Mouse (Mus musculus) hindbrain, postnatal 0 days (tissue): ENCODE measurements around the gene Zdhhc3. TPM values are rescaled to one million over a fixed set of nuclear protein-coding genes. Genes with fewer than 3 reads are reported as not detected.
A peak's percentile ranks its signal among the peaks of the same experiment; 100 is the strongest.

Experiments
- ATAC-seq: fragments of 200-750 bp; cut with Nextera tagmentation; 2 replicates; pipeline ENCODE4 v1.8.0; 2017; ENCODE audit warnings: mild to moderate bottlenecking, moderate TSS enrichment, moderate library complexity
- DNase-seq: peaks from one replicate; pipeline ENCODE4 v3.0.0-alpha.2; 2015; ENCODE audit warnings: low spot score
- H3K27ac ChIP-seq: fragments of 300-500 bp; sonication (generic); 2 replicates; pipeline ENCODE4 v1.5.1; 2014; ENCODE audit warnings: mild to moderate bottlenecking
- H3K27me3 ChIP-seq: fragments of 300-500 bp; sonication (generic); 2 replicates; pipeline ENCODE4 v1.6.1; 2014; ENCODE audit warnings: low read length, mixed read lengths; ENCODE audit not compliant: insufficient read depth
- H3K36me3 ChIP-seq: fragments of 300-500 bp; sonication (generic); 2 replicates; pipeline ENCODE4 v1.6.1; 2014; ENCODE audit warnings: low read length, mixed read lengths; ENCODE audit not compliant: insufficient read depth
- H3K4me1 ChIP-seq: fragments of 300-500 bp; sonication (generic); 2 replicates; pipeline ENCODE4 v1.6.1; 2014; ENCODE audit warnings: antibody characterized with exemption, low read length, mixed read lengths; ENCODE audit not compliant: insufficient read depth
- H3K4me2 ChIP-seq: fragments of 300-500 bp; sonication (generic); 2 replicates; pipeline ENCODE4 v1.6.1; 2014; ENCODE audit warnings: low read depth, mild to moderate bottlenecking, low read length, moderate library complexity, mixed read lengths
- H3K4me3 ChIP-seq: fragments of 300-500 bp; sonication (generic); 2 replicates; pipeline ENCODE4 v1.5.1; 2014; ENCODE audit warnings: low read length
- H3K9ac ChIP-seq: fragments of 300-500 bp; sonication (generic); replicated peaks from 2 replicates; pipeline ENCODE4 v1.6.1; 2014; ENCODE audit warnings: mild to moderate bottlenecking, low read length, moderate library complexity, mixed read lengths
- H3K9me3 ChIP-seq: fragments of 300-500 bp; sonication (generic); 2 replicates; pipeline ENCODE4 v1.6.1; 2016; ENCODE audit warnings: low read length, mixed read lengths
- CTCF ChIP-seq: IDR thresholded peaks from 2 replicates; pipeline ENCODE4 v1.5.1; 2016; ENCODE audit warnings: antibody characterized with exemption, control low read depth, low read depth
- WGBS: fragments of 180-500 bp; shearing (Covaris S2); extraction: QIAGEN DNeasy Blood & Tissue Kit; methylation state at CpG from one replicate; pipeline ENCODE4 v1.1.7; 2014; 5-methylcytosine and 5-hydroxymethylcytosine counted together
- polyA plus RNA-seq: library from polyadenylated mRNA; unstranded; fragments of >200 nt; fragmentation: Nextera tagmentation; extraction: Ambion mirVana; gene quantifications from 2 replicates; pipeline ENCODE4 v1.2.1, GENCODE M21; 2015
- total RNA-seq: library from RNA; depleted of rRNA; stranded (reverse); fragments of >200 nt; gene quantifications from 2 replicates; pipeline ENCODE4 v1.2.3, GENCODE M21; 2014; rRNA removed

Zdhhc3 gene
- total and polyA plus RNA-seq, 2 experiments from 2014 or later = 82.9 to 83.4 TPM

DNA sequence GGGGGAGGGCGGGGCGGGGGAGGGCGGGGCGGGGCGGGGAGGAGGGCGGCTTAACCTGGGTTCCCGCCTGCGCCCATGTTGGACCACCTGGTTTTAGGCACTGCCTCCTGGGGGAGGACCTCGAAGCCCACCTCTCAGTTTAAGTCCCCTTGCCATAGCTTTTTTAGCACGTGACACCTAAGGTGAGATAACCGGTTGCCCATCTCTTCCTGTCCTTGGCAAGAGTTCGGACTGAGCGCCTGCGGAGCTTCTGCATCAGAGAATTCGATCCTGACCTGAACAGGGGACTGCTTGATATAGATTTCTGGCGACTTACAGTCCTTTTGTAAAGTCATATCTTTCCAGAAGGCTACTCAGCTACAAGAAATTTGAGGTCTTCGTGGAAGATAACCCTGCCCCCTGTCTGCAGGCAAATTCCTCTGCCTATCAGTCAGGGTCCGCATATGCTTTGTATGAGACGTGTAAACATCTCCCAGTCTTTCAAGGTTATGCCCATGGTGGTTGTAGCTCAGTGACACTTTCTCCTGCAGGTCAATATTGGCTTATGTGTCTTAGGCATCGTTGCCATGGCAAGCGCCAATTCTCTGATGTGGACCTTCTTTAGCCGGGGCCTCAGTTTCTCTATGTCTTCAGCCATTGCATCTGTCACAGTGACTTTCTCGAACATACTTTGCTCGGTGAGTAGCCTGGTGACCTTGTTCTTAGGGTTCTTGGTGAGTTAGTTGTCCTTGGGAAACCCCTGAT, 91.2 kb downstream of the Zdhhc3 start:
- Histone ChIP-seq H3K9ac (peak overlapping the region; percentile 79; the same call in 1 of the 2 replicates), H3K4me1 (peaks cover 6% of the 10 kb centered on the region), H3K27ac (peak overlapping the region; percentile 85), H3K36me3 (no peaks in the 10 kb centered on the region), H3K27me3 (no peaks in the 10 kb centered on the region), H3K4me3 (peak overlapping the region; percentile 77), H3K9me3 (no peaks in the 10 kb centered on the region), H3K4me2 (peak overlapping the region; percentile 87)
- DNase-seq (peak; percentile 25), ATAC-seq (no peak)
- WGBS = 36% methylated on average over 19 of the region's 24 CpGs
- peak; percentile 41; the same call in 1 of the 2 replicates for TF ChIP-seq CTCF

GRCm38 (mm10) chr9:123020995-123021631, 91.9 kb downstream of the Zdhhc3 start, which contains the start of gene Tmem42:
Tmem42 (plus strand) TSS chr9:123021326.
- H3K27ac ChIP-seq = peak within 1 kb of the TSS; percentile 85
- peak within 1 kb of the TSS; percentile 79 for H3K9ac ChIP-seq
- peak within 1 kb of the TSS; percentile 77 for H3K4me3 ChIP-seq
- DNase-seq (peak; percentile 90), ATAC-seq (peak; percentile 96)
- H3K9me3 ChIP-seq = no peaks in the 10 kb centered on the region
- no peaks in the 10 kb centered on the region for H3K36me3 ChIP-seq
- under 1% methylated on average over 46 of the region's 69 CpGs for WGBS
- H3K4me1 ChIP-seq = peaks cover 6% of the 10 kb centered on the region
- H3K27me3 ChIP-seq = no peaks in the 10 kb centered on the region
- H3K4me2 ChIP-seq = peak within 1 kb of the TSS; percentile 87
- TF ChIP-seq CTCF = no peak

Other genes with a start within 250 kb of the Zdhhc3 start
- 138 and 155 TPM in 2 replicates for gene Zfp445, start 247.2 kb downstream of the Zdhhc3 start, total RNA-seq
- 63.3 and 68.1 TPM in 2 replicates for gene Zfp445, start 247.2 kb downstream of the Zdhhc3 start, polyA plus RNA-seq
- gene Zkscan7, start 227.5 kb downstream of the Zdhhc3 start, total RNA-seq = 4.5 and 6.3 TPM in 2 replicates
- 1.3 and 1.9 TPM in 2 replicates for gene Zkscan7, start 227.5 kb downstream of the Zdhhc3 start, polyA plus RNA-seq
- gene Zfp105, start 190.1 kb downstream of the Zdhhc3 start, total RNA-seq = 3.6 and 9.2 TPM in 2 replicates
- 8.1 and 8.9 TPM in 2 replicates for gene Zfp105, start 190.1 kb downstream of the Zdhhc3 start, polyA plus RNA-seq
- gene 1110059G10Rik, start 162.2 kb downstream of the Zdhhc3 start, total RNA-seq = 7.9 and 13.4 TPM in 2 replicates
- gene 1110059G10Rik, start 162.2 kb downstream of the Zdhhc3 start, polyA plus RNA-seq = 35.0 and 35.7 TPM in 2 replicates
- gene Kif15, start 162.2 kb downstream of the Zdhhc3 start, total RNA-seq = 26.6 and 30.0 TPM in 2 replicates
- 13.5 and 13.8 TPM in 2 replicates for gene Kif15, start 162.2 kb downstream of the Zdhhc3 start, polyA plus RNA-seq
- gene Tmem42, start 91.9 kb downstream of the Zdhhc3 start, total RNA-seq = 18.5 and 19.9 TPM in 2 replicates
- gene Tmem42, start 91.9 kb downstream of the Zdhhc3 start, polyA plus RNA-seq = 30.6 and 31.5 TPM in 2 replicates
- 0.10 TPM in 1 of 2 replicates, not detected in the other for gene Tgm4, start 78.5 kb downstream of the Zdhhc3 start, total RNA-seq
- 0.42 and 0.45 TPM in 2 replicates for gene Tgm4, start 78.5 kb downstream of the Zdhhc3 start, polyA plus RNA-seq
- 25.9 and 31.3 TPM in 2 replicates for gene Exosc7, start within 50 bp of the Zdhhc3 start, total RNA-seq
- 57.5 and 64.5 TPM in 2 replicates for gene Exosc7, start within 50 bp of the Zdhhc3 start, polyA plus RNA-seq
- 3.8 and 5.8 TPM in 2 replicates for gene Clec3b, start 37.7 kb upstream of the Zdhhc3 start, total RNA-seq
- 5.6 and 6.9 TPM in 2 replicates for gene Clec3b, start 37.7 kb upstream of the Zdhhc3 start, polyA plus RNA-seq
- gene Cdcp1, start 102.8 kb upstream of the Zdhhc3 start, total RNA-seq = 0.26 and 0.29 TPM in 2 replicates
- gene Cdcp1, start 102.8 kb upstream of the Zdhhc3 start, polyA plus RNA-seq = 0.14 and 0.38 TPM in 2 replicates
- 153 and 182 TPM in 2 replicates for gene Tmem158, start 147.6 kb upstream of the Zdhhc3 start, total RNA-seq
- 46.1 and 51.6 TPM in 2 replicates for gene Tmem158, start 147.6 kb upstream of the Zdhhc3 start, polyA plus RNA-seq